20 mouse cellular contexts compared by ENCODE assay signal in genomic region chr1:89414563-89414962, GRCm38 (mm10). TPM values are rescaled to one million over a fixed set of nuclear protein-coding genes. Genes with fewer than 3 reads are reported as not detected.
DNase-seq lines count a peak whose midpoint lies in the region; ATAC-seq and TF ChIP-seq lines count a peak whose summit lies in the region.
"Had no signal": no experiment of that assay in that cellular context is flagged by ENCODE, and none has a peak within 500 bp of the region (broad histone marks: within the 10 kb centered on the region; RNA-seq: fewer than 3 reads in every experiment).

No protein-coding gene starts in this region.

- DNase-seq in limb, embryonic 14.5 days (ENCODE audit: low spot score), result no peak
- no peak for DNase-seq in limb, embryonic 10.5 days (ENCODE audit: low spot score)
- peak; percentile 62 for DNase-seq in lung, postnatal 0 days (ENCODE audit: low spot score)
- no peak for DNase-seq in lung, postnatal 36 days
- peak; percentile 6 for DNase-seq in brain, adult 2 months (ENCODE audit: low read depth, low spot score)
- DNase-seq in forelimb bud, embryonic 11.5 days (ENCODE audit: low read depth, low spot score), result peak; percentile 6
- DNase-seq: adrenal gland, postnatal 25 days; cerebellum, adult 11 months; cerebellum, adult 8-10 months; cerebellum, postnatal 25 days; forebrain, postnatal 0 days; gastrocnemius, adult 2 months; gastrocnemius, postnatal 25 days had no signal

- no peak overlapping the region for H3K4me3 ChIP-seq in limb, embryonic 14.5 days (replicated peaks; ENCODE audit: low read length)
- no peak overlapping the region for H3K4me3 ChIP-seq in limb, embryonic 10.5 days
- no peak overlapping the region for H3K4me3 ChIP-seq in lung, postnatal 0 days (ENCODE audit: low read depth, low read length)
- H3K4me3 ChIP-seq: embryonic facial prominence, embryonic 12.5 days; gastrocnemius, adult 2 months; heart, embryonic 12.5 days; hindbrain, embryonic 10.5 days had no signal

- H3K9me3 ChIP-seq in limb, embryonic 14.5 days (ENCODE audit: control insufficient read depth, low read length), result no peaks in the 10 kb centered on the region
- H3K9me3 ChIP-seq in limb, embryonic 10.5 days (replicated peaks), result no peaks in the 10 kb centered on the region
- no peaks in the 10 kb centered on the region for H3K9me3 ChIP-seq in lung, postnatal 0 days (ENCODE audit: low read length)
- H3K9me3 ChIP-seq: embryonic facial prominence, embryonic 12.5 days; heart, embryonic 12.5 days; hindbrain, embryonic 10.5 days had no signal

- TF ChIP-seq POLR2A in limb, embryonic 14.5 days (IDR thresholded peaks at IDR 0.05; ENCODE audit: borderline replicate concordance, extremely low read depth, insufficient read depth, insufficient read length), result no peak

- no peak overlapping the region for H3K4me2 ChIP-seq in limb, embryonic 14.5 days (replicated peaks; ENCODE audit: low read depth, low read length, severe bottlenecking)
- no peak overlapping the region for H3K4me2 ChIP-seq in lung, postnatal 0 days (replicated peaks; ENCODE audit: low read depth, low read length)
- H3K4me2 ChIP-seq: embryonic facial prominence, embryonic 12.5 days; heart, embryonic 12.5 days; hindbrain, embryonic 14.5 days had no signal

- H3K36me3 ChIP-seq in limb, embryonic 14.5 days (ENCODE audit: control insufficient read depth, insufficient read depth, low read length), result no peaks in the 10 kb centered on the region
- H3K36me3 ChIP-seq in limb, embryonic 10.5 days, result no peaks in the 10 kb centered on the region
- no peaks in the 10 kb centered on the region for H3K36me3 ChIP-seq in lung, postnatal 0 days (ENCODE audit: insufficient read depth, low read length)
- H3K36me3 ChIP-seq: embryonic facial prominence, embryonic 12.5 days; heart, embryonic 12.5 days; hindbrain, embryonic 10.5 days had no signal

- TF ChIP-seq CTCF in lung, postnatal 0 days (IDR thresholded peaks at IDR 0.05), result no peak

- no peak overlapping the region for H3K9ac ChIP-seq in limb, embryonic 14.5 days (ENCODE audit: low read depth, low read length, severe bottlenecking)
- no peak overlapping the region for H3K9ac ChIP-seq in lung, postnatal 0 days (replicated peaks; ENCODE audit: low read depth)
- H3K9ac ChIP-seq: embryonic facial prominence, embryonic 12.5 days; forebrain, postnatal 0 days; heart, embryonic 12.5 days; hindbrain, embryonic 14.5 days had no signal

- WGBS in limb, embryonic 14.5 days, result 33% methylated on average over 9 of the region's 9 CpGs
- WGBS in limb, embryonic 10.5 days, result 87% methylated on average over 9 of the region's 9 CpGs
- WGBS in lung, postnatal 0 days, result 54% methylated on average over 9 of the region's 9 CpGs

- 0 out of 2 replicates have a peak, but pooled peaks have one; percentile 15 for TF ChIP-seq EP300 in lung, postnatal 0 days (IDR thresholded peaks at IDR 0.05)

- peak; percentile 47 for ATAC-seq in limb, embryonic 14.5 days (ENCODE audit: low FRiP score, low read depth)
- ATAC-seq in lung, postnatal 0 days, result peak; percentile 54
- ATAC-seq: activated CD4-positive, CD25-positive, alpha-beta regulatory T cell, adult 4 months; forebrain, postnatal 0 days; Patski had no signal

- peaks cover 16% of the 10 kb centered on the region for H3K4me1 ChIP-seq in limb, embryonic 14.5 days (ENCODE audit: control insufficient read depth, insufficient read depth, low read length)
- peaks cover 26% of the 10 kb centered on the region for H3K4me1 ChIP-seq in limb, embryonic 10.5 days
- peaks cover 4% of the 10 kb centered on the region; the same call in 1 of the 2 replicates for H3K4me1 ChIP-seq in lung, postnatal 0 days (ENCODE audit: insufficient read depth, low read depth, low read length)
- H3K4me1 ChIP-seq: heart, embryonic 12.5 days had no signal

- H3K27me3 ChIP-seq in limb, embryonic 14.5 days (ENCODE audit: control insufficient read depth, insufficient read depth, low read length), result no peaks in the 10 kb centered on the region
- H3K27me3 ChIP-seq in limb, embryonic 10.5 days (ENCODE audit: low read depth, poor library complexity, severe bottlenecking), result peaks cover 9% of the 10 kb centered on the region
- no peaks in the 10 kb centered on the region for H3K27me3 ChIP-seq in lung, postnatal 0 days (replicated peaks; ENCODE audit: insufficient read depth, low read length)
- H3K27me3 ChIP-seq: CH12.LX; embryonic facial prominence, embryonic 12.5 days; Patski had no signal

- H3K27ac ChIP-seq in limb, embryonic 14.5 days (replicated peaks; ENCODE audit: low read depth, low read length), result no peak overlapping the region
- no peak overlapping the region for H3K27ac ChIP-seq in limb, embryonic 10.5 days
- no peak overlapping the region for H3K27ac ChIP-seq in lung, postnatal 0 days (ENCODE audit: low read length)
- H3K27ac ChIP-seq: embryonic facial prominence, embryonic 12.5 days; gastrocnemius, adult 2 months; hindbrain, embryonic 10.5 days; hindbrain, embryonic 14.5 days had no signal

RNA-seq across cellular contexts. Expression of gene Agap1, which starts 40.0 kb away (rescaled TPM):
- polyA plus RNA-seq in limb, embryonic 14.5 days (2012; rRNA removed), result 16.2 and 16.5 TPM in 2 replicates
- 19.5 and 21.4 TPM in 2 replicates for polyA plus RNA-seq in limb, embryonic 14.5 days (2014; fragmentation: Nextera tagmentation; extraction: Ambion mirVana)
- 12.2 and 14.0 TPM in 2 replicates for polyA plus RNA-seq in limb, embryonic 10.5 days (2016; fragmentation: Nextera tagmentation; extraction: Ambion mirVana)
- 8.7 and 10.7 TPM in 2 replicates for polyA plus RNA-seq in lung, postnatal 0 days (2015; fragmentation: Nextera tagmentation; extraction: Ambion mirVana)

Comparison
In these comparisons a context has a peak if more than half of its experiments do, and no peak if none do; other contexts are left out.
1. DNase-seq: peak in lung, postnatal 0 days (single experiment), brain, adult 2 months (single experiment) and forelimb bud, embryonic 11.5 days (single experiment); none in limb, embryonic 14.5 days (single experiment), limb, embryonic 10.5 days (single experiment) and lung, postnatal 36 days (single experiment).